Mouse (Mus musculus) adrenal gland, postnatal 14 days (tissue): ENCODE measurements at regions not wholly inside any gene's neighbourhood (a gene's known extent, or its start where the extent isn't known, plus 50 kb on each side); places are given as distances from the start of the nearest gene placed in this dataset.
A peak's percentile ranks its signal among the peaks of the same experiment; 100 is the strongest.

ENCODE experiments used
- DNase-seq: peaks from one replicate; pipeline ENCODE4 v3.0.0; 2021; ENCODE audit warnings: mixed read lengths

DNA sequence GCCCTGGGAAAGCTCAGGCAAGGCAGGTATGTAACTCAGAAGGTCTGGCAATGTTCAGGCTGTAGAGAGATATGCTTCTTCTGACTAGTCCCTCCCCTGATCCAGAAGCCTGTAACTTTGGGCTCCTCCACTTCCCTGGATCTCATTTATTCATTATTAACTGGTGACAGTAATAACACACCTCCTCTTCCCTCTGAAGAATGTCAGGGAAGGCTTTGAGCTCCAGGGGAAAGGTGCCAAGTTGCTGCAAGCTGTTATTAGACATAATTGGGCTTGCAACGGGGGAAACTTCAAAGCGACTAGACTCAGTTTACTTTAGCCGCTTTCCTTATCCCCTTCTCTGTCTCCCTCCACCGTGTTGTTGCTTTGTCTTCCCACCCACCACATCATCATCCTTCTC, 75.6 kb upstream of the Tmprss2 start:
- DNase-seq = no peak

DNA sequence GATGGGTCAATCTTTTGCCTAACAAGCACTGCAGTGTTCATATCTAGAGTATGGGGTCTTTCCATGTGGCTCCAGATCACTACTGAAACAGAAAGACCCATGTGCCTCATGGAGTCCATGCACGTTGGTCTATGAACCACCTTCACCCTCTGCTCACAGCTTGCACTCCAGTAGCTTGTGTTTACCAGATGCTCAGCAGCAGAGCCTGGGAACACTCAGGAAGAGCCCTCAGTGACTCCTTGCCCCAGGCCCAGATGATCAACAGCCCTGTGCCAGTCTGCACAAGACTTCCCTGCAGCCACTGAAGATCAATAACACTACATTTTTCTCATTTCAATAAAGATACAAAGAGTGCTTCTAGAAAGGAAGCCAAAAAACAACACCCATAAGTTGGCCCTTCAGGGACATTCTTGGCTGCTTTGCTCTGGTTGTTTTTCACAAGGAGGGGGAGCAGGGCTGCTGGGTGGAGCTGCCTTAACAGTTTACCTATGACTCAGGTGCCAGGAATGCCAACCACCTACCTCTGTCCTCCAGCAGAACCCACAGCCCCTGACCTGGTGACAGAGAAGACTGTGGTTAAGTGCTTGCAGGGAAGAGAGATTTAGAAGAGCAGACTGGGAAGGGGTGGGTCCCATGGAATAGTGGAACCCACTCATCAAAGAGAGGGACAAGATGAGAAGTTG, 74.7 kb upstream of the Tmprss2 start:
- no peak for DNase-seq

GRCm38 (mm10) chr16:97681191-97681590, 70.2 kb upstream of the Tmprss2 start:
- peak; percentile 14 for DNase-seq

- no peak for DNase-seq
Observed at GRCm38 (mm10) chr16:97679820-97680219, 68.8 kb upstream of the Tmprss2 start.

DNA sequence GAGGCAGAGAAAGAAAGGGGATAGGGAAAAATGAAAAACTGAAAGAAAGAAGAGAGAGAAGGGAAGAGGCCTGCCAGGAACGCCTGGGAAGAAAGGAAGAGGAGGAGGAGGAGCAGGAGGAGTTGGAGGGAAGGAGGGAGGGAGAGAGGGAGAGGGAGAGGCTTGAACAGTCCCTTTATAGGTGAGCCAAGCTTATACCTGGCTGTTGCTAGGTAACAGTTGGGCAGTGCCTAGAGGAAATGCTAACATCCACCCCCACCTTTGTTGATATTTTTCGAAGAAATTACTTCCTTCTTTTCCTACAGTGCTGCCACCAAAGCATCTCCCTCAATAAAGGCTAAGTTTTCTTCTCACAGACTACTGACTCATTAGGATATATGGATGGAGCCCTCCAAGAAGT, 68.3 kb upstream of the Tmprss2 start:
- no peak for DNase-seq

DNA sequence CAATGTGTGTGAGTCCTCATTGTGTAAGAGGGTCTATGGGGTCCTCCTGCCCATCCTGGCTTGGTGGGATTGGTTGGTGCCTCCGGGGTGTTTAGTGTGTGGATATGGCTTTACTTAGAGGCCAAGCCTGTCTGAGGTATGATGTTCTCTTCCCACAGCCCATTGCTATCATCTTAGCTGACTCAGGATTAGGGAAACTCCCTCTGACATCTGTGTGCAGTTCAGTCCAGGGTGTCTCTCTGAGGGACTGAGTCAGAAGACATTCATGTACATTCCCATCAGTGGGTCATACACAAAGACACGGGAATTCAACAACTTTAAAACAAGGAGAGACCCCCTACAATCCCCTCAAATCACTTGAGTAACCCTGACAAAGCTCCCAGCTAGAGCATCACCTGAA, 66.6 kb upstream of the Tmprss2 start:
- no peak for DNase-seq

DNA sequence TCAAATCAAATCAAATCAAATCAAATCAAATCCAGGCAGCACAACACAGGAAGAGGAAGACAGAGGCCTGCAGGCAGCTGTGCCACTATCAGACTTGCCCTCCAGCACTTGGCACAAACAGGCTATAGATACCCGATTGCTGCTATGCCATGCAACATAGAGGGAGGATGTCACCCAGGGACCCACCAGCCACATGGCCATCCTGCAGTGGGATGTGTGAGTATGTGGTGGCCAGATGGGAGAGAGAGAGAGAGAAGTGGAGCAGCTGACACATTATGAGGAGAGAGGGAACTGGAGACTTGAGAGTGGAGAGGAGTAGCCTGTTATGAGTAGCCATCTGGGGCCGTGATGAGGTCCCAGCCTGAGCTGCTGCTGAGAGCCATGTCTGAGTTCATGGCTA, 62.6 kb upstream of the Tmprss2 start:
- DNase-seq = no peak

DNA sequence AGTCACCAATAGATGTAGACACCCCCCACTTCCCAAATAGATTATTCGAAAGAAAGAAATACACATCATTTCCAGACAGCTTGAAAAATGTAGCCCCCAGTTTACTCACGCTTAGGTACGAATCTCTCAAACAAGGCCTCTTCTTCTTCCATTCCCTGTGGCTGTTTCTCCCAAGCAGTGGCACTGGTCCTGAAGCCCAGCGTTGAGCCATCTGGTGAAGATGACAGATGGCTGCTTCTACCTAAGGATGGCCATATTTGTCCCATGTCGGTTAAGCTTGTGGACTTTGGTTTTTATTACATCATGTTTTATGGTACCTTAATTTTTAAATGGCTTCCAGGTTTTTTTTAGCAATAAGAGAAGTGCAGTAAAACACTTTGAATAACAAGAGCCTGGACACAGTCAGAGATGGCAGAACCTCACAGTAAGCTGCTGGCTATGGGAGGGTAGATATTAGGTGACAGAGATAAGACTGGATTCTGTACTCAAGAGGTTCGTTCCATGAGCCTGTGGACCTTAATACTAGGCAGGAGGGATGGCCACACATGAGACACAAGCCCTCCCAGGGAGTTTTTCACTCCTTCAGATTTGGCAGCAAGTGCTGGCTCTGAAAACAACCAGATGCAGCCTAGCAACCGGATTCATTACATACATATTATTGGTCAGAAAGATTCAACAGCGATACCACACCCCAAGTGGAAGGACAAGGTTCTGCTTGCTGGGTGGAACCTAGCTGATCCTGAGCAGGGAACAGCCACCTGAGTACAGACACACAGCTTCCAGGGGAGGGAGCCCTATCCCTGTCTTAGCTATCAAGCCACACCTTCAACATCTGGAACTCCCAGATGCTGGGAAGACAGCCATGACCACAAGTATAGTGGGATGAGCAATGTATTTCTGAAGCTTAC, 59.4 kb upstream of the Tmprss2 start:
- no peak for DNase-seq

- DNase-seq = no peak
Observed at GRCm38 (mm10) chr16:97667536-97667935, 56.5 kb upstream of the Tmprss2 start.

- DNase-seq = no peak
Observed at GRCm38 (mm10) chr16:97665518-97665917, 54.5 kb upstream of the Tmprss2 start.
